Mouse (Mus musculus): ENCODE data around the gene Ptpn7. TPM values are rescaled to one million over a fixed set of nuclear protein-coding genes. Genes with fewer than 3 reads are reported as not detected.

The Ptpn7 gene
- polyA plus RNA-seq, 1 experiment from 2014 or later = 1.2 TPM

Other genes starting within 250 kb of the Ptpn7 start
- 12.7 and 13.2 TPM in 2 replicates for gene Ppp1r12b, start 176.8 kb upstream of the Ptpn7 start, polyA plus RNA-seq (2016; fragmentation: Nextera tagmentation; extraction: Ambion mirVana)
- 26.6 and 30.8 TPM in 2 replicates for gene Ube2t, start 170.1 kb upstream of the Ptpn7 start, polyA plus RNA-seq (2016; fragmentation: Nextera tagmentation; extraction: Ambion mirVana)
- 0.70 and 0.90 TPM in 2 replicates for gene Lgr6, start 27.4 kb upstream of the Ptpn7 start, polyA plus RNA-seq (2016; fragmentation: Nextera tagmentation; extraction: Ambion mirVana)
- gene Arl8a, start 14.1 kb downstream of the Ptpn7 start, polyA plus RNA-seq (2016; fragmentation: Nextera tagmentation; extraction: Ambion mirVana) = 171 and 183 TPM in 2 replicates
- 0.10 and 0.12 TPM in 2 replicates for gene Gpr37l1, start 35.0 kb downstream of the Ptpn7 start, polyA plus RNA-seq (2016; fragmentation: Nextera tagmentation; extraction: Ambion mirVana)
- gene Elf3, start 125.9 kb downstream of the Ptpn7 start, polyA plus RNA-seq (2016; fragmentation: Nextera tagmentation; extraction: Ambion mirVana) = 1.3 and 1.6 TPM in 2 replicates
- 95.6 and 101 TPM in 2 replicates for gene Rnpep, start 151.4 kb downstream of the Ptpn7 start, polyA plus RNA-seq (2016; fragmentation: Nextera tagmentation; extraction: Ambion mirVana)
- gene Timm17a, start 181.1 kb downstream of the Ptpn7 start, polyA plus RNA-seq (2016; fragmentation: Nextera tagmentation; extraction: Ambion mirVana) = 141 and 147 TPM in 2 replicates
- 0.44 and 0.94 TPM in 2 replicates for gene Lmod1, start 192.1 kb downstream of the Ptpn7 start, polyA plus RNA-seq (2016; fragmentation: Nextera tagmentation; extraction: Ambion mirVana)
- gene Shisa4, start 242.5 kb downstream of the Ptpn7 start, polyA plus RNA-seq (2016; fragmentation: Nextera tagmentation; extraction: Ambion mirVana) = 64.1 and 69.8 TPM in 2 replicates

Data from hindbrain, embryonic 12.5 days (tissue).